Mouse (Mus musculus) kidney, postnatal 36 days (tissue): ENCODE data around the gene Fmo5.
A peak's percentile ranks its signal among the peaks of the same experiment; 100 is the strongest.

Source experiments
- DNase-seq, 2 experiments: peaks; one replicate each; pipeline ENCODE4 v3.0.0; 2021 to 2022; ENCODE audit warnings: mixed read lengths in 2 of 2

The Fmo5 gene

DNA sequence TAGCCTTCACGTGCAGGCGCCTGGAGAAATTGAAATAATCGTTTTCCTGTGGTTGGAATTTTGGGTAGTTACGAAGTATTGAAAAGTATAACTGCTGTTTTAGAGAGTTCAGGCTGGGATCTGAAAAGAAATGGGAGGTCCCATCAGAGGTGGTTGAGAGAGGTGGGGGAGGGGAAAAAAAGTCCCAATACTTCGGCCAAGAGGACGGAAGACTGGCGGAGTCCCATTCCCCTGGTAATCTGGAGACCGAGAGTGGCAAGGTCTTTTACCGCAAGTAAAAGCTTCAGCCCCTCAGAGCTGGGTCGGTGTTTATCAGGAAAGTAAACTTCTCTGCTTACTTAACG is 53.5 kb downstream of the Fmo5 start:
- DNase-seq, result no peak

DNA sequence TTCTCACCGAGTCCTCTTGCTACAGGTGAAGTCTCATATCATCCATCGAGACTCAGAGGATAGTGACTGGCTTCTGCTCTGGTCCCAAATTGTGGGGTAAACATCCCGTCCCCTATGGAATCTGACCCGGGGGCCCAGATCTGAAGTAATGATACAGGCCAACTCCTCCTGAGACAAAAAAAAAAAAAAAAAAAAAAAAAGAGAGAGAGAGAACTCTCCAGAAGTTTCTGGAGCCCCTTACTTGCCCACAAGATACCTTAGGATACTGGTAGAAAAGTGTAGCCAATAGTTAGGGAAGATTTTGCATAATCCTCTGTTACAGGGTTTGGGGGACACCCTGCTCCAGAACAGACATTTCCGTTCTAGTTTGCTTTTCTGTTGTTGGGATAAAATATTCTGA is 54.0 kb downstream of the Fmo5 start:
- no peak for DNase-seq

DNA sequence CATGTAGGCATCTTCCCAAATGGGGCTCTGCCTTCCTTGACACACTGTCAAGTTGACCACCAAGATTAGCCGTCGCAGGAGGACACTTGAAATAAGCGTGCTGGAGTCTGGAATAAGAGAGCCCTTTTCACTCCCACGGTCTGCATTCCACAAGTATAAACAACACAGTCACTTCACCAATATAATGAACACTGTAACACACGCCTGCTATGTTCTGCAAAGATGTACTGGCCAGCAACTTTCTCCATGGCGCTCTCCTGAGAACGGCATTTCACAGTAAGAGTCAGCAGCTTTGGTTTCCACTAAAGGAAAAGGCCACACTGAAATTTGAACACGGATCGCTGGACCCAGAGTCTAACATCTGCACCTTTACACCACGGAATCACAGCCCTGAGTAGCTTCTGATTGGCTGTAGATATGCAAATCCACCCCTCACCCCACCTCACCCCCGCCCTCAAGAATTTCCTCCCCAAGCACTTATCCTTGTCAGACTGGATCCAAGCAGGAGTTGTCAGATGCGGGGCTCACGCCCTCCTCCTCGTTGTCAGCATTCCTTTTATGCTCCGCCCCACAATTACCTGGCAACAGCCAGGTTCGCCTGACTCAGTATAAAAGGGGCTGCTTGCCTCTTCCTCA is 55.1 kb downstream of the Fmo5 start:
- peak; percentile 42 to 43 for DNase-seq

DNA sequence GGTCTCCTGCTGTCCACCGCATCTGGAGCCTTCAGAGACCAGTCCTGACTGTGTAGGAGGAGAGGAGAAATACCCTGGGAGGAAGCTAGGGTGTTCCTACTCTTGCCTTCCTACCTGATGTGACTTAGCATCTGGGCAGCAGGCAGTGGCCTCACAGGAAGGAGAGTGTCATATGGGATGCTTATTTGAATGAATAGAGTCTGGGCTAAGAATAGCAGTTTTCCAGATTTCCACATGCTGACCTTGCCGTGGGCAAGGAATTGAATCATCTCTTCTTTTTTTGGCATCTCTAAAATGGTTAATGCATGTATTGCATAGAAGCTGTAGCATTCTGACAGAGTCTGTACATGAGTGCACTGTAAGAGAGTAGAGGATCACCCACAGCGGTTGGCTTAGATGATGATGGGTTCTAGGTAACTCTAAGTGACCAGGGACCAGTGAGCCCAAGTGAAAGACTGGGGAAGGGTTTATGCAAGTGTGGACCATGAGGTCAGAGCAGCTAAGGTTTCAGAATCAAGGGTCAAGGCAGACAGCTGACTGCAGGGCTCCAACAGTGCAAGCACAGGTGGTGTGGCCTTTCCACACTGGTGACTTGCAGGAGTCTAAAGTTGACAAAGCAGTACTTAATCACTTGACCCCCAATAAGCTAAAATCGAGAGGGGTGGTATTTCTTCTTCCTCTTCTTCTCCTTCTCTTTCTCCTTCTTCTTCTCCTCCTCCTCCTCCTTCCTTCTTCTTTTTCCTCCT is 57.9 kb downstream of the Fmo5 start:
- DNase-seq, result no peak

DNA sequence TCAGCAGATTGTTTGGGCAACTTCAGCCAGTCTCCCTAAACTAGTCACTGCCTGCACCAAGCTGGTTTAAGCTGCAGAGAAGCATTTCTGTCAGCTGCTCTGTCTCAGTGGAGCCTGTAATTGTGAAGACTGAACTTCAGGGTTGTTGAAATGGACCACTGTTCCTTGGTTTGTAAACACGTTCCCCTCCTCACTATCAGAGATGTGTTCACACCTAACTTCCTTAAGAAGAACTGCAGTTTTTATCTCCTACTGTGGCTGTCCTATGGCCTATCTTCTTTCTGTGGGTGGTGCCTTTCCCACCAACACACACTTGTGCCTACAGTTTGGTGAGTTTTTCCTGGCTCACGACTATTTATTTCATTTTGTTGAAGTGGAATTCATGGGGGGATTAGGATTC is 60.7 kb downstream of the Fmo5 start:
- no peak for DNase-seq

DNA sequence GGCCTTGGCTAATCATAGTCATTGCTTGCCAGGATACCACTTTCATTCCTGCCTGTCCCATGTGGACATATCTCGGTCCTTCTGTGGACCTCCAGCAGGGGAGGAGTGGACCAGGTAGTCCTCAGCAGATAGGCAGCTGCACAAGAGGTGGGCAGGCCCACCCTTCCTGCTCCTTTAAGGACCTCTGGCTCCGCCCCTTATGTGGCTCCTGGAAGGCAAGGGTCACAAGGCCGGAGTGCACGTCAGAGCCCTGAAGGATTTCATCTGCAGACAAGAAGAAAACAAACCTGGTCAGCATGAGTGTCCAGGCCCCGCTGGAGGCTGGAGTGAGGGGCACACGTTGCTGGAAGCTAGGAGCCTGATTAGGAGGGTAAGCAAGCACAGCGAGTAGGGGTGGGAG is 62.0 kb downstream of the Fmo5 start:
- peak; percentile 65 to 66 for DNase-seq

DNA sequence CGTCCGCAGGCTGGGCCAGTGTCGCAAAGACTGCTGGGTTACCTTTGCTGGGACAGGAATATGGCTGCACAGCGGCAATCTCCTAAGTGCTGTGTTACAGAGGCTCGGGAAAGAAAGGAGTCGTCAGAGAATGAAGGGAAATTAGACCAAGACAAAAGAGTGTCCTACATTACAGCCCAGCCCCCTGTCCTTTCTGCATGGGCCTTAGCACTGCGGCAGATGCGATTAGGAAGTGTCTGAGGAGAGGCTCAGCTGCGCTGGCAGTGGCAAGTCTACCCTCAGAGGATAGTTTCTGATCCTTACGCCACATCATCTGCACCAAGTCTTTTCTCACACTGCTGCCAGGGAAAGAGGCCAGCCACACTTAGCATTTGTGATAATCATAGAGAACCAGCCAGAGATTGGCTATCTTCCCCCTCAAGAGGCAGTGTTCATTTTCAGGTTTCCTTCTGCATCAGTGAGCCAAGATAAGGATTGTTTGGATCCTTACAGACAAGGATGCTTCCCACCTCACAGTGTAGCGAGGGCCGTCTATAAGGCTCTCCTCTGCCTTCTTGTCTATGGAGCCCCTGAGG is 62.9 kb downstream of the Fmo5 start:
- no peak for DNase-seq

DNA sequence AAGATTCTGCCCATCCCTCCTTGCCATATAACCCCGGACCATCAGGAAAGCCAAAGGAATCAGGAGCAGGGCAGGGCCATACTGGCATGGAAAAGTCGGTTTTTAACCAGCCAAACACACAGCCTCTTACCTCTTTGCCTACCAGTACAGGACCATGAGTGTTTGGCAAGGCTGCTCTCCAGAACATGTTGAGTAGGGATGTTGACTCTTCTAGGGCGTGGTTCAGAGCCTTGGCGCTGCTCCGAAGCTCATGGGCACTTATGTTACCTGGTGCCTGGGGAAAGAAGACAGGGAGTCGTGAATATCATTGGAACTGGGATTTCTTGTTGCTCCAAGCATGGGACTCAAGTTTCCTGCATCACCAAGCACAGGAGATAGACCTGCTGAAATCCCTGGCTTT is 65.2 kb downstream of the Fmo5 start:
- no peak for DNase-seq

DNA sequence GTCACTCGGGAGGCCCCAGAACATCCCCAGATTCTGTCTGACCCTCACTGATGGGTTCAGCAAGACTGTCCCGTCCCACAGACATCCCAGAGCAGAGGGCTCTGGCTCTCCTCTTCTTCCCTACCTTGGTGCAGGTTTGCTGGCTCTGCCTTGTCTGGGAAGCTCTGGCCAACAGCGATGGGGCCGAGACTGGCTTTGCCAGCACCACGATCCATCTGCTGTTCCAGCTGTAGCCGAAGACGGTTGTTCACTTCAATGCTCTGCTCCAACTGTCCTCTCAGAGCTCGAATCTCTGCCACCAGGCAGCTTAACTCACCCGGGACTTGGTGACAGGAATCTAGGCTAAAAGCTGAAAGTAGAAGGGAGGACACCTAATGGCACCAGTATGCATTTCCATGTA is 68.3 kb downstream of the Fmo5 start:
- no peak for DNase-seq

DNA sequence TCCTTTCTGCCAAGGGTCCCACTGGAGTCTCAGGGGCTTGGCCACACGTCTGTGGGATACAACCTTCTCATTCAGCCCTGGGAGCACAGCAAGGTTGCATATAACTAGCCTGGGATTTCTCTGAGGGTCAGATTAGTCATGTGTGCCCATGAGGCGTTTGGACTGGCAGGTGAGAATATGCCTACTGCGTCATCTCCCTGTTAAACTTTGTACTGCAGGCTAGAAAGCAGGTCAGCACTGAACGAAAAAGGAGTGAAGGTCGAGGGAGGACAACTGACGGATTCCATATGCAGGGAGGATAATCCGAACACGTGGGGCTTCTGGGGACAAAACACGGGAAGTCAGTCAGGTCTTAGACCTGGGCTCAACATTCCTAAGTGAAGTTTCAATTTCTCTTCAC is 68.7 kb downstream of the Fmo5 start:
- DNase-seq, result peak; percentile 54 to 55

DNA sequence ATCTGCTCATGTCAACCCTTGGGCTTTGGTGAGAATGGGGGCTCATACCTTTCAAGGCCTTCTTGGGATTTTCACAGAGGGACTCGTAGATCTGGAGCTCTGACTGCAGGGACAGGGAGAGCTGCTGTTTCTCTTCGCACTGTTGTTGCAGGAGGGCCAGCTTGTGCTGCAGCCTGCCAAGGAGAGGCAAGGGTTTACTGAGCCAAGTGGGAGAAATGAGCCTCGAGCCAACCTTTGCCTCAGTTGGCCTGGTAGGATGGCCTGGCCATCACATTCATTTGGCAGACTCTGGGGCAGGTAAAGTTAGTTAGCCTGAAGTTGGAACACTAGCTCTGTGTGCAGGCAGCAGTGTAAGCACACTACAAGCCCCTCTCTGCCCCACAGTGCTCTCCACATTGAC is 70.5 kb downstream of the Fmo5 start:
- DNase-seq, result no peak

DNA sequence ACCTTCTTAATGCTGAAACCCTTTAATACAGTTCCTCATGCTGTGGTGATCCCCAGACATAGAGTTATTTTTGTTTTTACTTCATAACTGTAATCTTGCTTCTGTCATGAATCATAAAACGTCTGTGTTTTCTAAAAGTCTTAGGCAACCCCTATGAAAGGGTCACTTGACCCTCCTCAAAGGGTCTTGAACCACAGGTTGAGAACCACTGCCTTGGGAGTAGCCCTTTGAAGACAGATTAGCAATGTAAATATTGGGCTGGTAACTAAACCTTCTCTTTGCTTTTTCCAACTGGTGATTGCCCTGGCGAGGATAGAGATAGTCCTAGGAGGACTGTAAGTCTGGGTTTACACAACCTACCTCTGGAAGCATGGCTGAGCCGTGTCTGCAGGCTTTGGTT is 72.6 kb downstream of the Fmo5 start:
- no peak for DNase-seq

DNA sequence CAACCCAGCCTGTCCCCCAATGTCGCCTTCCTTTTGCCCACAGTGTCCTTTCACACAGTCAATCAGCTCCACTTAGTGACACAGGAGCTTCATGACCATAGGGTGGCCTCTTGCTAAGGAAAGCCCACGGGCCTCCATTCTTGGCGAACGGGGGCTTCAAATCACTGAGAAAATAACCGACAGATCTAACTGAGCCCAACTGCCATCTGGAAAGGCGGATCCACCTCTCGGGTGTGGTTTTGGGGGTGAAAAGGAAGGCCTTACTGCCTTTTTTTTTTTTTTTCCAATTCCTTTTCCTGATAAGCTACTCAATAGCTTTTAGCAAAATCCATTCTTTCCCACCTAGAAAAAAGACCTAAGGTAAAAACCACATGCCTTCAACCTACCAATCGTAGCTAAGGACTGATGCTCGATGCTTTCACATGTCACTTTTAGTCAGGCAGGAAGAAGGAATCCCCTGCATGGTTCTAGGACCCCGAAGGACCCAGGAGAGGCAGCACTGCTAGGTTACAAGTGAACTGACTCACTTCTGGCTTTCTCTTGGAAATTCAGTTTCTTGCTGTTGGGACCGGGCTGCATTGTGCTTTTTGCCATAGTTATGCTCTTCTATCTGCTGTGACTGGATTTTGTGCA is 74.0 kb downstream of the Fmo5 start:
- no peak for DNase-seq
